Mouse (Mus musculus) R1 (cell line): Measurements from ENCODE around the gene Emc9.

Experiments used
- DNase-seq: peaks from one replicate; pipeline ENCODE4 v3.0.0-alpha.2; 2018; ENCODE audit warnings: low read depth, low spot score

Gene Emc9

GRCm38 (mm10) chr14:55590748-55591330 is 5.7 kb upstream of the Emc9 start, which contains the start of gene Psme2:
TSS of gene Psme2 (minus strand) at chr14:55591113.
- peak; percentile 99 for DNase-seq

- no peak for DNase-seq
Observed at GRCm38 (mm10) chr14:55589771-55590448, 4.8 kb upstream of the Emc9 start.

- no peak for DNase-seq
Observed at GRCm38 (mm10) chr14:55589271-55589670, 4.2 kb upstream of the Emc9 start.

GRCm38 (mm10) chr14:55586149-55586548 is 1.0 kb upstream of the Emc9 start:
- no peak for DNase-seq

- peak; percentile 27 for DNase-seq
Observed at GRCm38 (mm10) chr14:55585566-55585960, 461 bp upstream of the Emc9 start.

- no peak for DNase-seq
Observed at GRCm38 (mm10) chr14:55584303-55584701, 800 bp downstream of the Emc9 start.

- no peak for DNase-seq
Observed at GRCm38 (mm10) chr14:55581981-55582681, 3.0 kb downstream of the Emc9 start.

GRCm38 (mm10) chr14:55580731-55581130 is 4.4 kb downstream of the Emc9 start:
- DNase-seq, result no peak

- DNase-seq, result peak; percentile 39
Observed at GRCm38 (mm10) chr14:55579511-55580496, 5.3 kb downstream of the Emc9 start.

GRCm38 (mm10) chr14:55578668-55579269 is 6.3 kb downstream of the Emc9 start:
- DNase-seq, result peak; percentile 35

GRCm38 (mm10) chr14:55577871-55578667 is 7.0 kb downstream of the Emc9 start, which contains the start of gene Psme1:
TSS of gene Psme1 (plus strand) at chr14:55578123.
- DNase-seq, result peak; percentile 85

- no peak for DNase-seq
Observed at GRCm38 (mm10) chr14:55576376-55576775, 8.7 kb downstream of the Emc9 start.

GRCm38 (mm10) chr14:55575711-55576110 is 9.4 kb downstream of the Emc9 start:
- DNase-seq, result no peak

GRCm38 (mm10) chr14:55575302-55575701 is 9.8 kb downstream of the Emc9 start, which contains the start of gene Fitm1:
TSS of gene Fitm1 (plus strand) at chr14:55575617.
- no peak for DNase-seq

- no peak for DNase-seq
Observed at GRCm38 (mm10) chr14:55571760-55572159, 13.3 kb downstream of the Emc9 start.

- no peak for DNase-seq
Observed at GRCm38 (mm10) chr14:55570588-55570987, 14.5 kb downstream of the Emc9 start.

- DNase-seq, result no peak
Observed at GRCm38 (mm10) chr14:55567496-55567895, 17.6 kb downstream of the Emc9 start.

- no peak for DNase-seq
Observed at GRCm38 (mm10) chr14:55565748-55566147, 19.4 kb downstream of the Emc9 start.

GRCm38 (mm10) chr14:55563249-55563648 is 21.9 kb downstream of the Emc9 start:
- DNase-seq, result no peak

- DNase-seq, result no peak
Observed at GRCm38 (mm10) chr14:55561860-55562259, 23.2 kb downstream of the Emc9 start.
